Mouse (Mus musculus) layer of hippocampus, adult 9-11 months (tissue): Measurements from ENCODE around the gene Syngr1.
A peak's percentile ranks its signal among the peaks of the same experiment; 100 is the strongest.

Experiments used
- DNase-seq: peaks from one replicate; pipeline ENCODE4 v3.0.0; 2022

Syngr1 gene

DNA sequence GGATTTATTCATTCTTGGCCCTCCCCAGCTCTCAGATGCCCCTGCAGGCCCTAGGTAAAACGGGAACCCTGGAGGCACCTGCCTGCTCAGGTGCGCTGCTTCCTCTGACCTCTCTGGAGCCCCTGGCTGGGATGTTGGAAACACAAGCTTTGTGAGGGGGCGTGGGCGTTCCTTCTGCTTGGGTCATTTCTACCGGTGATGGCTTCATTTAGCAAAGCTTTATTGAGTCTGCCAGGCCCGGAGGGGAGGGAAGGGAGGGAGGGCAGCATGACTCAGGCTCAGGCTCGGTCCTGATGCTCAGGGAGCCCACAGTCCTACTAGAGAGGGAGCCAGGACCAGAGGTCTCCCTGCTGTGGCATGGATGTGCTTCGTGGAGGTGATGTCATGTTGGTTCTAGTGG is 1.5 kb downstream of the Syngr1 start:
- no peak for DNase-seq

DNA sequence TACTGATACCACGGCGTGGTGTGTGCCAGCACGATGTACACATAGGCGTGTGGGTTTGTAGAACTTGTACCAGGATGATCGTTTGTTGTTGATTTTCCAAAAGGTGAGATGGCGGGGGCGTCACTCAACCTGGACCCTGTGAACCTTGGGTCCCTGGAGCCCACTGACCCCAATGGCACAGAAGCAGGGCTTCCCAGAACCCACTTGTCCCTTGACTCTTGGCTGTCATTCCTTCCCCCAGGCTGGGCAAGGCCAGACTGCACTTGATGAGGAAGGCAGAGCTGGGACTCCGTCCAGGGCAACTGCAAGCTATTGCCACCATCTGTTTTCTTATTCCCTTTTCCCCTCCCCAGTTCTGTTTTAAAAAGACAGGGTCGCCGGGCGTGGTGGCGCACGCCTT is 3.1 kb downstream of the Syngr1 start:
- no peak for DNase-seq

DNA sequence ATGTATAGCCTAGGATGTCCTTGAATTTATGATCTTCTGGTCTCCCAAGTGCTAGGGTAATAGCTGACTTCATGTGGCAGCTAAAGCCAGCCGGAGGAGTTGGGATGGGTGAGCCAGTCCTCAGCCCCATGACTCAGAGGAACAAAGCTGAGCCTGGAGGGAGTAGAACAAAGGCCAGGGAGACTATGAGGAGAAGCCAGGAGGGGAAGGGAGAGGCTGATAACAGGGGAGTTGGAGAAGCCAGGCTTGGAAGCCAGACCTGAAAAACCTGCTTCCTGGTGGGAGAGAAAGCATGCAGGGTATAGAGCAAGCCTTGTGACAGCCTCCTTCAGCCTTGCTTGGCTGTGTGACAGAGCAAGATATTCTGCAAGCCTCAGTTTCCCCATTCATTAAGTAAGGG is 4.5 kb downstream of the Syngr1 start:
- no peak for DNase-seq

DNA sequence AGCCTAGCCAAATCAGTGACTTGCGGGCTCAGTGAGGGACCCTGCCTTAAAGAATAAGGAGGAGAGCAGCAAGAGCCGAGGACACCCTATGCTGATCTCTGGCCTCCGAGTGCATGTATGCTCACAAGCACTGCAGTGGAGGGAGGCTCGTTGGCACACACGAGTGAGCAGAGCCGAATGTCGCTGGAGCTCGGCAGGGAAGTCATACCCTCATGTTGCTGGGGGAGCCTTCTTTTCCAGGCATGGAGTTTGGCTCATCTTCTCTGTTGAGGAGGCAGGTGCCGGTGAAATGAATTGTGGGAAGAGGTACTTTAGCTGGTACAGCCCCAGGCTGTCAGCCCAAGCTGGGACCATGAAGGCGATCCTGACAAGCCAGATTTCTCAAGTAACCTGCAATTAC is 5.3 kb downstream of the Syngr1 start:
- no peak for DNase-seq

DNA sequence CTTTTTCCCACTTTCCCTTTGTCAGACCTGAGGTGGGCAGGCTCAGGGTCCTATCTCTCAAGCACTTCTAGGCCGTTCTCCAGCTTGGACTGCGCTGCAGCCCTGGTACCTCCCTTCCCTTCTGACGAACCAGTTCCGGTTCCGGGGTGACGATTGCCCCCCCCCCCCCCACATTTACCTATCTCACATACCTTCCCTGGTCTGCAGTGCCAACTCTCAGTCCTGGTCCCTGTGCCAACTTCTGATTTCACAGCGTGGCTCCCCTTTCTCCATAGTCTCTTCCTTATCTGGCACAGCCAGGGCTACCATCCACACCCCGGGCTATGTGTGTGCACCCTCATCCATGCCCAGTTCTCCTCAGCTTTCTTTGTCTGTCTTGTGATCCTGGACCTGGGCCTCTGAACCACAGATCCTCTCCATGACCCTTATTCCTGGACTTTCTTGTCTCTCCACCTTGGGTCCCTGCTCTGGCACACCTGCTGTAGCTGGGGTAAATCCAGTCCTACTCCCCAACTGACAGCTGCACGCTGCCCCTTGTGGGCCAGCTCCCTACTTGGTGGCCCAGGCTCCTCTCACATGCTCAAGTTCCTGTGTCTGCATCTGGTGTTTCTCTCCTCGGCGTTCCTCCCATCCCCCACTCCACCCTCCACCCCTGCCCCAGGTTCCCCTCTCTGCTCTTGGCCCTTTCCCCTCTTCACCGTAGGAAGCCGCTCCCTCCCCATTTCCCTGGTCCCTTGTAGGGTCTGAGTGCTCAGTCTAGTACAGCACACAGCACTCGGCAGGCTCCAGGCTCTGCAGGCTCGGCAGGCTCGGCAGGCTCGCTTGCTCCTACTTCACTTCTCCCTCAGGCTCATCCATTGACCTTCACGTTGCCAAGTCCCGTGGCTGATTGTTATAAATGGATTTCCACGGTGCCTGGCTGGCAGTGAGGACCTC is 6.1 kb downstream of the Syngr1 start:
- DNase-seq = no peak

DNA sequence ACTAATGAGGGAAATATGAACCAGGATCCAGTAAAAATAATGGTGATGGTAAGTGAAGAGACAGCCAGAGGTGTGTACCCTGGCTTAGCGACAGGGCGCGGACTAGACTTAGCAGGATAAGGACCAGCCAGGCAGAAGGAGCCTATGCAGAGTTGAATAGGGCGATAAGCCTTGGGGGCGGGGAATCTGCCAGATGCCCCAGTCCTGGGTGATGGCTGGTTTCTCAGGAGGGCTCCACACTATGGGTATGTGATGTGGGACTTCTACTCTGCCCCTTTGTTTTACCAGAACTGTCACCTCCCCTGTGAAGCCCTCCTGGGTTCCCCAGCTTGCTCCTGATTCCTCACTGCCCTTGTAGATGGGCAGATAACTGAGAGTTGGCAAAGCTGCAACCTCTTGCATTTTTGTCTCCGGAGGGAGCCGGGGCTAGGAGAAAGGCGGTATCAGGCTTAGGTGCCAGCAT is 6.9 kb downstream of the Syngr1 start:
- no peak for DNase-seq

DNA sequence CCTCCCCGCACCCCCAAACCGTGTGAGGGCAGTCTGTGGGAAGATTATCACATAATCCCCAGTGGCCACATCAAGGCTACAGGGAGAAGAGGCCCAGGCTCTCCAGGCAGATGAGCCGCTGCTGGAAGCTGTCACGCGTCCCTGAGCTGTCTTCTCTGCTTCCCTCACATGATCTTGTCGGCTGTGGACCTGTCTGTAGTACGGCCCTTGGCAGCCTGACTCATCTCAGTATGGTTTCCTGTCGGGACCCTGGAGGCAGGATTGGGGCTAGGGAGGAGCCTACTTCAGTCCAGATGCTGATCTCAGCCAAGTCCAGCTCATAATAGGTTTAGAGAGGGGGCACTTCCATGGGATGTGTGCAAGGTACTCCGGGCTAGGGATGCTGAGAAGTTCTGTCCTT is 7.7 kb downstream of the Syngr1 start:
- DNase-seq = peak; percentile 85

DNA sequence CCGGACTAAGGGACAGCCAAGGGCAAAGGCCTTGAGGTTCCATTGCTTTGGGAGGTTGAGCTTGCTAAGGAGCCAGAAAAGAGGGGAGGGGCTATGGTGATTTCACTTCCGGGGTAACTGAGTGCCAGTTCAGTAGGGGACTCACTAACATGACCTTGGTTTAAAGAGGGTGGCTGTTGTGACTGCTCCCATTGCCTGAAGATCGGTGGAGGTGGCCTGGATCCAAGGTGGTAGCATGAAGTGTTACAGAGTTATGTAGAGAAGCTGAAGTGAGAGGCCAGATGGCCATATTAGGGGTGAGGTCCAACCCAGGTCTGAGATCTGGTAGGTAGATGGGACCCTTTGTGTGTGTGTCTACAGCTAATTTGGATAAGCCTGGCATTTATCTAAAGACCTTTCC is 8.3 kb downstream of the Syngr1 start:
- DNase-seq = no peak

DNA sequence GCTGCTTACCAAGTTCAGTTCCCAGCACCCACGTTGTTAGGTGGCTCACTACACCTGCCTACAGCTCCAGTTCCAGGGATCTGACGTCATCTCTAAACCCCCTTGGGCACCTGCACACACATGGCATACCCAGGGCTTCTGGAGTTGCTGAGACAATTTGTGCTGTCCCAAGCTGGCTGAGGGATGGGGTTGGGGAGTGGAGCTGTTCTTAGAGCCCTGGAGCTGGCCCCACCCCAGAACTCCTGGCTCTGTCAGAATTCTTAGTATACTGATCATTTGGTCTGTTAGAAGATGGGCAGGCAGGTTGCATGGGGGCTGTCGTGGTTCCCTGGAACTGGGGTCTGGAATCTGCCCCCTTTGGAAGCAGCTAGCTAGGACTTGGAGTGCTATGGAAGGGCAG is 9.1 kb downstream of the Syngr1 start:
- no peak for DNase-seq

DNA sequence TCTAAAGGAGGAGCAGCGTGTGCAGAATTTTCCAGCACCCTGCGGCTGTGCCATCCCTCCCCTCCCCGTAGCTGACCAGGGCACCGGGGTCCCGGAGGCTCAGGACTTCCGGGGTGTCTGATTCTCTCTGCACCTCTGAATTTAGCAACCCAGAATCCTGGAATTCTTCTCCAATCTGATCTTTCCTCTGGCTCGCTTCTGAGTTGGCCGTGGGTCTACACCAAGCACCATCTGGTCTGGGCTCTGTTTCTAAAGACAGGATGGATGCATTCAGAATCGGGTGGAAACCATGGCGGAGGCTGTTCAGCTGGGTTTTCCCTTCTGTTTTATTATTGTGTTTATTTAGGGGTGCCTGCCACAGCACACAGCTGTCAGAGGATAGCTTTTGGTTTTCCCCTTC is 9.7 kb downstream of the Syngr1 start:
- peak; percentile 86 for DNase-seq

DNA sequence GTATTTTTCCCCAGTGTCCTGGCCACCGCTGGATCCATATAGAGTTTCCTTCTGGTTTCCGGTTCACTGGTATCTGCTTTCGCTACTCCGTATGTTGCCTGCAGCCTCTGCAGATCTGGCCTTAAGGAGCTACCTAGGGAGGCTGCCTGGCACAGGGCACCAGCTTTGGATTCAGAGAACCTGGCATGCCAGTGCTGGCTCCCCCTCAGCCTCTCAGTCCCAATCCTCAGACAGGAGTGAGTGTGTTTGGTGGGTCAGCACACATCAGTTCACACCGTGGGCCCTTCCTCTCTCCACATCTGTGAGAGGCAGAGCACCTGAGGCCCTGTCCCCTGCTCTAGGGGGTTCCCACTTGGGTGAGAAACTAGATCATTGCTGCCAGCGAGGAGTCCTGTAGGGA is 10.4 kb downstream of the Syngr1 start:
- no peak for DNase-seq

DNA sequence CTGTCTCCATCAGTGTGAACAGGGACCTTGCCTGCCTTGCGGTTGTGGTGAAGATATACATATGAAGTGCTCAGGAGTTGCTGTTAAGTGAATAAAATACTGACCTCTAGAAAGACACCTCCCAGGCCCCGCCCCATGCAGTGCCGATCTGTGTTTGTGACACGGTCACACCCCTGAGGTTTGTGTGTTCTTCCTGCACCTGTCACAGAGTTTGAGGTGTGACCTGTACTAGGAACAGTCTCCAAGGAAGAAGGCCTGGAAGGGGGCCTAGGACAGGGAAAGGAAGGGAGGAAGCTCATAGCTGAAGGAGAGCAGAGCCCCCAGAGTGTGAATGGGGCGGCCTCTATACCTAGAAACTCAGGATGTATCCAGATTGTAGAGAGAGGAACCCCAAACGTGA is 11.4 kb downstream of the Syngr1 start:
- DNase-seq = no peak

DNA sequence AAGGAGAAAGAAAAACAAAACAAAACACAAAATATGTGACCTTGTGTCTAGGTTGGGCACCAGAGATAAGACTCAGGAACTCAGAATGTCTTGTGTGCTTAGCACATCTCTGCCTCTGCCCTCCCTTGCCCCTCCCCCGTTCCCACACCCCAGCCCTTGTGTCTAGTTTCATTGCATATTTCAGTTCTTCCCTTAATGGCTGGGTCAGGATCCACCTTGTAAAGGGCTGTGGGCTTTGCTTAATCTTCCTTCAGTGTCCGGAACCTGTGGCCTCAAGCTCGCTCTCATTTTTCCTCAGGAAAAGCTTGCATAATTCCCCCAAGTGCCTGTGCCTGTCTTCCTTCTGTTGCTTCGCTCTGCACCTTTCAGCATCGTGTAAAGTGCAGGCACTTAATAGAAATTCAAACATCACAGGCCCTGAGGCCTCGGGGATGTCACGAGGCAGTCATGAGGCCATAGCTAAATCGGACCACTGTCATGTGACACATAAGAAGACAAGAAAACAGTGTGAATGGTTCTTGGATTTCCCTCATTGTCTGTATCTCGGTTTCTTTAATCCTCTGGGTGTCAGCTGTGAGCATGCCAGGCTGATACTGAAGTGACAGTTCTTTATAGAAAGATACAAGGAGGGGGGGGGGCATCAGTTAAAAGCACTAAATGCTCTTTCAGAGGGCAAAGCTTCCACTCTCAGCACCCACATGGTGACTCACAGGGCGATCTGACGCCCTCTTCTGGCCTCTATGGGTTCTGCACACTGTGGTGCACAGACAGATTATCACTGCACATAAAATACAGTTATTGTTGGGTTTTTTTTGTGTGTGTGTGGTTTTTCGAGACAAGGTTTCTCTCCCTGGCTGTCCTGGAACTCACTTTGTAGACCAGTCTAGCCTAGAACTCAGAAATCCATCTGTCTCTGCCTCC is 14.6 kb downstream of the Syngr1 start:
- DNase-seq = peak; percentile 64

DNA sequence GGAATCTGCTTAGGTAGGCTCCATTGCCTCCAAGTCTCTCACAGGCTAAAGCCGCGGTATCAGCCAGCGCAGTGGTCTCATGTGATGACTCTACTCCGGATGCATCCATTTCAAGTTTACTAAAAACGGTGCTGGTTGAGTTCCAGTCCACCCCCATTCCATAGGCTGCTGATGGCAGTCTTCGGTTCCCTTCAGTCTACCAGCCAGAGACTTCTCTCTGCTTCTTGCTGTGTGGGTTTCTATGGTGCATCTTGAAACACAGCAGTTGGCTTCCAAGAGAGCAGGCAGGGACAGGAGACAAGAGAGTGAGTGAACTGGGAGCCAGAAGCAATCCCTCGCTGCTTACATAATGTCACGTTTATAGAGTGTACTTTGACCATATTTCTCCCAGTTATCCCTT is 16.0 kb downstream of the Syngr1 start:
- DNase-seq = no peak

DNA sequence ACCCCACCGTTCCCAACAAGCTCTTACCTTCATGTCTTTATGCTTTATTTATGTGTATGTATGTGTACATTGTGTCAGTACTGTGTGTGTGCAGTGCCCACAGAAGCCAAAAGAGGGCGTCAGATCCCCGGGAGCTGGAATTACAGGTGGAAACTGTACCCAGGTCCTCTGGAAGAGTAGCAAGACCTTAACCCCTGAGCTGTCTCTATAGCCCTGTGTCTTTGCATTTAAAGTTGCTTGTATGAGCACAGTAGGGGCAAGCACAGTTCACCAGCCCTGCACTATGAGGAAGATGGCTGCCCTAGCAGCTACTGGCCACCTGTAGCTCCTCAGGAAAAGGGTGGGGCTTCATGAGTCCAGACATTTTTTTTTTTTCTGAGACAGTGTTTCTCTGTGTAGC is 16.4 kb downstream of the Syngr1 start:
- DNase-seq = no peak

DNA sequence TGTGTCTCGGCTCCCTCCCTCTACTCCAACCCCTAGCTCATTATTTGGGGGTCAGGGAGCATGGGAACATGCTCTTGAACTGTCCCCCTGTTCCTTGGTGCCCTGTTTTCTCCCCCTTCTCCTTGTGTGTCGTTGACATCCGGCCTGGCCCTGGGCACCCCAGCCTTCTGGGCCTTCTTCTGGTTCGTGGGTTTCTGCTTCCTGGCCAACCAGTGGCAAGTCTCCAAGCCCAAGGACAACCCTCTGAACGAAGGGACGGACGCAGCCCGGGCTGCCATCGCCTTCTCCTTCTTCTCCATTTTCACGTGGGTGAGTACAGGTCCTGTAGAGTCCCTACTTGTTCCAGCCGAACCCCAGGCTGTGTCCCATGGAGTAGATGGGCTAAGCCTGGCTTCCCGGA is 20.3 kb downstream of the Syngr1 start:
- no peak for DNase-seq

DNA sequence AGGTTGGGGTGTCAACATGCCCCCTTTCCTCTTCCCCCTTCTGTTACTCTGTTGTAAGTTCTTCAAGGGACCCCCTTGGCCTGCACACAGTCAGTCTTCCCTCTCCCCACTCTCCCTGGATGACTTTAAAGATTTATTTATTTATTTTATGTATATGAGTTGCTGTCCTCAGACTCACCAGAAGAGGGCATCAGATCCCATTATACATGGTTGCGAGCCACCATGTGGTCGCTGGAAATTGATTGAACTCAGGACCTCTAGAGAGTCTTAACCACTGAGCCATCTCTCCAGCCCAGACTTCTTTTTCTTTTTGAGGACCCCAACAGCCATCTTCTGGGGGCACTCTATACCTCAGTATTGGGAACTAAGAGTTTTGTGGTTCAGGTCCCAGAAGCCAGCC is 21.4 kb downstream of the Syngr1 start:
- DNase-seq = no peak

DNA sequence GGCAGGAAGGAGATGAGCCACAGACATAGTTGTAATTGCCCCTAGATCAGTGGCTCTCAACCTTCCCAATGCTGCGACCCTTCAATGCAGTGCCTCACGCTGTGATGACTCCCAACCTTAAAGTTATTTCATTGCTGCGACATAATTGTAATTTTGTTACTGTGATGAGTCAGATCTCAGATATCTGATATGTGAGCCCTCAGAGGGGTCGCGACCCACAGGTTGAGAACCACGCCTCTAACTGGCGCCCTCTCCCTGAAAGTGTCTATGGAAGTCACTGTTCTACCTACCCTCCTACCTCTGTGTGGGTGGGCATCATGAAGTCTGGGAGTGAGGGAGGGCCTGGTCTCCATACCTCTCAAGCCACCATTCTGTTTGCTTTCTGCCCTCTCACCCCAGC is 23.3 kb downstream of the Syngr1 start:
- no peak for DNase-seq

DNA sequence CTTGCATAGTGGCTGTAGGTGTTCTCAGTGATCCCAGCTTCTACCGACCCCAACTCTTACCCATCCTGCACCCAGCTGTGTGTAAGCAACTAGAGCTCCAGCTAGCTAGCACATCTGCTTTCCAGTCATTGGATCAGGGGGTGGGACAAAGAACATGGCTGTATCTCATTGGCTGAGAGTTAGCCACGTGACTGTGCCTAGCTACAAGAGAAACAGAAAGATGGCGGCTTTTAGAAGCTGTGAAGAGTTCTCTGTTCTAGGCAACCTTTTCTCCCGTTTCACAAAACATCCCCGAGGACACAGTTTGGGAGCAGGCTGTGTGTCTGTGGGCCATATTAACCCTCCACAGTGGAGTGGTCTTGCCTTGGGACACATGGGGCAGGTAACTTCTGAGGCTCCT is 24.1 kb downstream of the Syngr1 start:
- DNase-seq = no peak

DNA sequence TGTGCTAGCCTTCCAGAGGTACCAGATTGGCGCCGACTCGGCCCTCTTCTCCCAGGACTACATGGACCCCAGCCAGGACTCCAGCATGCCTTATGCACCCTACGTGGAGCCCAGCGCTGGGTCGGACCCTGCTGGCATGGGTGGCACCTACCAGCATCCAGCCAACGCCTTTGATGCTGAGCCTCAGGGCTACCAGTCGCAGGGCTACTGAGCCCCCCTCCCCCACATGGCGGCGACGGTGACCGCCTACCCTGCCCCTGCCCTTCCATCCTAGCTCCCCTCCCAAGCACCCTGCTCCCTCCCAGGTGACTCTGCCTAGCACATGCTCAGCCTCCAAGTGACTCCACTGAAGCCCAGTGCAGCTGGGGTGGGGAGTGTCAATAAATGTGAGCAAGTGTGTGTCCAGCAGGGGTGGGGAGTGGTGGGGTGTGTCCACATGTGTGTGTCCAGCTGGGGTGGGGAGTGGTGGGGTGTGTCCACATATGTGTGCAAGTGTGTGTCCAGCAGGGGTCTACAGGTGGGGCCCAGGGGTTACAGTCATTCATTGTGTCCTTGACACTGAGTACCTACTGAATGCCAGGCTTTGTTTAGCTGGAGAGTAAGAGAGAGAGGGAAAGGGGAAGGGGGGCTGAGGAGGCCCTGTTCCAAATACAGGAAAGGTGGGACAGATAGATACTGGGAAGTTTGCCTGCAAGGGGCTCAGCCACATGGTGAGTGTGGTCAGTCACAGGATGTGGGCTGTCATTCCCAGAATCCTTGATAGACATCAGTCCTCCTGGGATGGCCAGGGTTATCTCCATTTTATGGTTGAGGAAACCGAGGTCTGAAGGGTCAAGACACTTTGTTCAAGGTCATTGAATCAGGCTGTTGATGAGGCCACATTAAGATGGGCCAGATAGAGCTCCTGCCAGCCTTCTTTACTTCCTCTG is 25.0 kb downstream of the Syngr1 start:
- DNase-seq = no peak

DNA sequence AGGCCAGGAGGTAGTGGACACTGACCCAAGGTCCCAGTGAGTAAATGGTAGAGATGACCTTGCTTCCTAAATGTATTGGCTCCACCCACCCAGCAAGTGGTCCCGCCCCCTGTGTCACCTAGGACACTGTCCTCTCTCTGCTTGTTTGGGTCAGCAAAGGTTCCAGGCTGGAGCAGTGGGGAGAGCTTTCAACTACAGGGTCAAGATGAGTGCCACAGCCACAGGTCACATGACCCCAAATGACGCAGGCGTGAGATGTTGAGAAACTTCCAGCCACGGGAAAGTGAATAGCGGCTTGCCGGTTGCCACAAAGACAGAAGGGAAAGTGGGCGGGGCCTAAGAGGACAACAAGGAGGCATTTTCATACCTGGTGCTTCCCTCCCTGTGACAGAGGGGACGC is 26.0 kb downstream of the Syngr1 start:
- no peak for DNase-seq

DNA sequence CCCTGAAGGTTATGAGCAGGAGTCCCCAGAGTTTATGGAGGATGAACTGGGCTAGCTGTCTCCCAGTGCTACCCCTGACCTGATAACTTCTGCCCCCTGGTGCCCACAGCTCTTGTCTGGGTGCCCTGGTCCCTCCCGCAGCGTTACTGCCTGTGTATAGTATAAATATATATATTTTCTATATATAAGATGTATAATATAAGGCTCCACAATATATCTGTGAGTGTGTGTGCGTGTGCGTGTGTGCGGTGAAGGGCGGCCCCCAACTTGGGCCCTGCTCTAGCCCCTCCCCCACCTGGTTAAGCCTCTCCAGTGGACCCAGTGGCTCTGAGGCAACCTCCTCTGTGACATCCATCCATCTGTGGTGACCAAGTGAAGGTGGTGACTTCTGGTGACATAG is 27.9 kb downstream of the Syngr1 start:
- DNase-seq = no peak
